Mouse (Mus musculus): ENCODE measurements around the gene Ppp1r7. TPM values are rescaled to one million over a fixed set of nuclear protein-coding genes. Genes with fewer than 3 reads are reported as not detected.
"Not testable (repeated sequence)": the region's sequence is repeated elsewhere in the genome, so short reads cannot be mapped to it uniquely, and the experiment has no call there.

Gene Ppp1r7
- total RNA-seq (2021), result 14.9 and 31.2 TPM in 2 replicates
- long read RNA-seq, full-length matches to known transcripts, result 26 of 34 reads
- long read RNA-seq, partial matches to known transcripts, result 3 of 34 reads
- long read RNA-seq, other reads (novel, unspliced or antisense), result 5 of 34 reads

- peak; percentile 92 for DNase-seq
Measured at GRCm38 (mm10) chr1:93342648-93343503, at the start of gene Ppp1r7, which contains the start of gene Pask. Ppp1r7 (plus strand) TSS chr1:93342854. Pask (minus strand) TSS chr1:93343482.

GRCm38 (mm10) chr1:93294491-93294890 lies 48.2 kb upstream of the Ppp1r7 start:
- not testable (repeated sequence) for DNase-seq

GRCm38 (mm10) chr1:93299791-93300190 lies 42.9 kb upstream of the Ppp1r7 start:
- DNase-seq, result no peak

- DNase-seq, result peak; percentile 51
Measured at GRCm38 (mm10) chr1:93300578-93300977, 42.1 kb upstream of the Ppp1r7 start.

DNA sequence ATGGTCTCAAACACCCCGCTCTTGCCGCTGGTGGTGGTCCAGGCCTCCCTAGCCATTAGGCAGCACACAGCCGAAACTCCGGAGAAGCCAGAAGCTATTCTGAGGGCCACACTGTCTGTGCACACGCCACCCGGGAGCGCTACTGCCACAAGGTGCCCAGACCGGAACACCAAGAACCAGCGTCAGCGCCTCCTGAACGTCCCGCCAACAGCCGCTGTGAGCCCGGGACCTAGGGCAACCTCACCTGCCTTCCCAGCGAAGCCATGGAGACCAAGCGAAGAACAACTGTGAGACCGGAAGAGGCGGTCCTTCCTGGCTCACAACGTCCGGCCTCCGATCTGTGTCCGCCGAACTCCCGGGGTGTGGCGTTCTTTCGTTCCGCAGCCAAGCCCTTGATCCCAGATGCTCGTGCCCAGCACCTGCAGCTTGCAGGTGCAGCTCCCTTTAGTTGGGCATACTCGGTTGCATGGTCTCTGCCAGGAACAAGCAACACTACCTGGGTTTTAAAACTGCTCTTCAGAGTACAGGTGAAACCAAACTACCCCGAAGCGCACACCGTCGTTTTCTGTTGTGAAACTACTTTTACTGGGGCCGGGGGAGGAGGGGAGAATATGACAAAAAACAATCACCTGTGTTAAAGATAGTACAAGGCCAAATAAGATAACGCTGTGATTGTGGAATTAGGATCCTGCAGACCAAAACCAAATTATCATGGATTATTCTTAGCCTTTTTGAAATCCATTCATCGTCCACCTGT lies 36.9 kb upstream of the Ppp1r7 start, which contains the start of gene Mterf4:
Gene Mterf4, minus strand, starts transcription at position 335 of the 757 bp plus-strand sequence.
- DNase-seq, result peak; percentile 76

DNA sequence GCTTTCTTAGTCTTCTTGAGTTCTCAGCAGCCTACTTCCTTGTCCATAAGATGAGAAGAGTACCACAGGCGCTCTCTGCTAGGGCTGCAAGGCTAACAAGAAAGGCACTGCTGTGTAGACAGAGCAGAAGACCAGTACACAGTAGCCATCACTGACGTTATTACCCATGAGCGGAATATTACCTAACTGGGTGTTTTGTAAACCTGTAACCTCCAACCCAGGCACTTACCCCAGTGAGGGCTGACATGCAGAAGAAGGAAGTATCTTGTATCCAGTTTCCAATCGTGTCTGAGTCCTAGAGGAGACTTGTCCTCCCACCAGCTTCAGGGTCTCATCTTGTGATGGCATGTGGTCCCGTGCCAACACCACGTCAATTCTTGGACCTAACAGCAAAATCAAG lies 18.7 kb upstream of the Ppp1r7 start:
- DNase-seq, result no peak

GRCm38 (mm10) chr1:93326446-93326845 lies 16.2 kb upstream of the Ppp1r7 start:
- DNase-seq, result peak; percentile 23

GRCm38 (mm10) chr1:93334621-93335020 lies 8.0 kb upstream of the Ppp1r7 start:
- DNase-seq, result no peak

- DNase-seq, result peak; percentile 90
Measured at GRCm38 (mm10) chr1:93343504-93344047, 922 bp downstream of the Ppp1r7 start.

DNA sequence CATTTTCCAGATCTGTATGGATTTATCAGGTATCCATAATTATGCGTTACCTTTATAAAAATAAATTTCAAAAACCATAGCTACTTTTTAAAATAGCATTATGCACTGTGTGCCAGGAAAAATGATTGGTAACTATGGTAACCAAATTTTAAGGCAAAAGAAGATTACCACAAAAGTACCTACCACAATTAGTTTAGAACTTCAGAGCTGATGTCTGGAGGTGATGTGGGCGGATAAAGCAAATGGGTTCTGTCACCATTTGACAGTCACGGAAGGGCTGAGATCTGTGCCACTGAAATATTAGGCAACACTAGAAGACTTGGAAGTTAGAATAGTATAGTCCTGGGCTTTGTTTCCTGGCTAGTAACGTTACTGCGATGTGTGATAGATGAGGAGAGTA lies 4.5 kb downstream of the Ppp1r7 start:
- no peak for DNase-seq

- DNase-seq, result no peak
Measured at GRCm38 (mm10) chr1:93349701-93350100, 7.0 kb downstream of the Ppp1r7 start.

- no peak for DNase-seq
Measured at GRCm38 (mm10) chr1:93352724-93353123, 10.1 kb downstream of the Ppp1r7 start.

DNA sequence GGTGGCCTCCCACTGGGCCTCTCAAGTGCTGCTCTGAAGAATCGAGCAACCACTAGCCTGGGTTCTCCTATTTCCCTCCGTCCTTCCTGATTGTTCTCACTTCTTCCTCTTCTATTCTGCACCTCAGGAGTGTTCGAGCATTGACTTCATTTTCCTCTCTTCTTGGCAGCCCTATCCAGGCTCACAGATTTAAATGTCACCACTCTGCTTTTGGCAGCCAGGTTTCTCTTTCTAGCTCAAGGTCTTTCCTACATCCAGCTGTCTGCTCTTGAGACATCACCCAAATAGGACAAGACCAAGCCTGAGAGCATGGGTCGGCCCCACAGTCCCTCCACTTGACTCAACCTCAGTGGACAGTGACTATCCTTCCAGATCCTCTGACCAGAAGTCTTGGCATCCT lies 20.0 kb downstream of the Ppp1r7 start:
- DNase-seq, result no peak

DNA sequence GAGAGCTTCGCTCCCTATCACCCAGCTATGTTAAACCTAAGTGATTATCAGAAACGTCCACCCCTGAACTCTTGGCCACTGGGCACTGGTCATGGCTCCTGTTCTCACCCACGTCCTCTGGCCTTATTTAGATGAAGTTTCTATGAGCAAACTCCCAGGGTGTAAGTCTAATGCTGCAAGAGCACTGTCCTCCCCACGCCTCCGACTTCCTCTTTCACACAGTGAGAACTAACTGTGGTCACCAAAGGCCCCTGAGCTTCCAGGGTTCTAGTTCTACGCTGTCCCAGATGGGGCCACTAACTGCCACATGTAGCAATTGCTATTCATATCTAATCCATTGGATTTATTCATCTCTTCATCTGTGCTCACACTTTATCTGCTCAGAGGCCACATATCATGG lies 23.0 kb downstream of the Ppp1r7 start:
- no peak for DNase-seq

DNA sequence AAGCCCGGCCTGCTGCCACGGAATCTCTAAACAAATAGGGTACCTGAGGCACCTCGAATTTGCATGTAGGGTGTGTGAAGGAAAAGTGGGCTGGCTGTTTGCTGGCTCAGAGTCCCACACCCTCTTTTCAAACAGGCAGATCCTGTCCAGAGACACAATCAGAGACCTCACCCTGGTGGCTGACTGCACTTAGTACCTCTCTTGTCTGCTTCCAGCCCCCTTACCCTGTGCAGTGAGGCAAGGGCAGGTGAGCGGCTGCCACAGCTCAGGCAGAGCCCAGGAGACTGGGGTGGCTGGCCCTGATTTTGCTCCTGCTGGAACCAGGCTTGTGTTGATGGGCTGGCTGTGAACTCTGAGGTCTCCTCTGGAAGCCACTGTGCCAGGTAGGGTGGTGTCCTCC lies 31.0 kb downstream of the Ppp1r7 start, which contains the start of gene Ano7:
Gene Ano7, plus strand, starts transcription at position 266 of the 400 bp plus-strand sequence.
- no peak for DNase-seq

DNA sequence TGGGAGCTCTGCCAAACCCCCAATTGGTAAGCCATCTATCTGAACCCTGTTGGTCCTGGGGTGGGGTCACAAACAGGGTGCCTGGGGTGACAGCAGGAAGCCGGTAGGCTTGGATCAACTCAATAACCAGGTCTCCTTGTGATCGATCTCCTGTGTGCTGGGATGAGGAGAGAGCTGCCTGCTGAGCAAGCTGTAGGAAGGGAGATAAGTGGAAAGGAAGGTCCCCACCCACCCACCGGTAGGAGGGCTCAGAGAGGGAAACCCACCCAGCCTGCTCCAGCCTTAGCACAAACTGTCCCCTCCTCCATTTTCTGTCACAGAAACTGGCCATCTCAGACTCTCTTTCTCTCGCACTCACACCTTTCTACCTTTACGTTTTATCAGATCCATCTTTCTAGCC lies 34.7 kb downstream of the Ppp1r7 start:
- DNase-seq, result no peak

- no peak for DNase-seq
Measured at GRCm38 (mm10) chr1:93379117-93379516, 36.5 kb downstream of the Ppp1r7 start.

DNA sequence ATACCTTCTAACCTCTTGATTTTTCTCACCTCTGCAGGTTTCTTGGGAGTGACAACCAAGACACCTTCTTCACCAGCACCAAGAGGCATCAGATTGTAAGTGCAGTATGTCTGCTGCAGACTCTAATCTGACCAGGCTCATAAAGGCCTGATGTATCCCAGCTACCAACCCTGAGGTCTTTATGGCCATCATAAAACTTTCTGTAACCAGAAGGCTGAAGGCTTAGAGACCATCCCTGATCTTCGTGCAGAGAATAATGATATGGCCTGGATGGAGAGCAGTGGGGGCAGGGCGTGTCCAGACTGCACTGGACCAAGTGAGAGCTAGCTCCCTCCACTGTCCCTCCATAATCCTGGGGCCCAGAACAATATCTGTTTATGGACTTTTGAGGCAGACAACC lies 44.5 kb downstream of the Ppp1r7 start:
- no peak for DNase-seq

- no peak for DNase-seq
Measured at GRCm38 (mm10) chr1:93388906-93389305, 46.3 kb downstream of the Ppp1r7 start.

DNA sequence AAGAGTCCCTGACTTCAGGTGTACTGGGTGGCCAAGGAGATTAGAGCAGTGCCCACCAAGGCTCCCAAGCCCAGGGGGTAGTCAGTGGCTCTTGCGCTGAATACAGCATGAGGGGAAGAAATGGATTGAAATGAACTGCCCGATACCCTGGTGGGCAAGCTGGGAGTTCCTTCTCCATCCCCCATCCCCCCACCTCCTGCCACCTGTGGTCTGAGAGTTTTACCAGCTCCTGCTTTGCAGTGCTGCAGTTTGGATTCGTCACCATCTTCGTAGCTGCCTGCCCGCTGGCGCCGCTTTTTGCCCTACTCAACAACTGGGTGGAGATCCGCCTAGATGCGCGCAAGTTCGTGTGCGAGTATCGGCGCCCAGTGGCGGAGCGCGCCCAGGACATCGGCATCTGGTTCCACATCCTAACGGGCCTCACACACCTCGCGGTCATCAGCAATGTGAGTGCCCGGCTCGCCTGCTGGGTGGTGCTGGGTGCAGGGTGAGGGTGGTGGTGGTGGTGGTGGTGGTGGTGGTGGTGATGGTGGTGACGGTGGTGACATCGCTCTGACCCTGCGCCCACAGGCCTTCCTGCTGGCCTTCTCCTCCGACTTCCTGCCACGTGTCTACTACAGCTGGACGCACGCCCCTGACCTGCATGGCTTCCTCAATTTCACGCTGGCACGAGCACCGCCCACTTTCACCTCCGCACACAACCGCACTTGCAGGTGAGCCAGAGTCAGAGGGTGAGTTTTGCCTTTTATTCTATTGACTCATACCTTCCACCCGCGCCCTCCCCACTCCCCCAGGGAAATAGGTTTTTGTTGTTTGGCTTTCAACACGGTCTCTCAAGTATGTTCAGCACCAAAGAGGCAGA lies 58.8 kb downstream of the Ppp1r7 start:
- no peak for DNase-seq

DNA sequence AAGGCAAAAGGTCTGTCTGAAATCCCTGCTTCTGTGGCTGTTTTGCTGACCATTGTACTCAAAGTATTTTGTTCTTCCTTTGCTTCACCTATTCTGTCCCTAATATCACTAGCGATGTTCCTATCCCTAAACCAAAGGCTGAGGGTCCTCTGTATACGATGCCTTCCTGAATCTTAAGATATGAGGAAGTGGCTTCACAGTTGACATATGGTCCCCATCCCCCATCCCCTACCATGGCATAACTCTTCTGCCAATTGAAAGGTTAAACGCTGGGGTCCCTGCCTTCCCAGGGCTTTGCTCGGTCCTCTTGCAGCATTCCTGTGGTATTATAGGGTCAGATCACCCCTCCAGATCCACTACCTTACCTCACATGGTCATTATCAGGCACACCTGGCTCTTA lies 60.7 kb downstream of the Ppp1r7 start:
- DNase-seq, result no peak
